20 mouse cellular contexts compared by ENCODE assay signal in genomic region chr2:32058241-32058640, GRCm38 (mm10). TPM values are rescaled to one million over a fixed set of nuclear protein-coding genes. Genes with fewer than 3 reads are reported as not detected.
DNase-seq lines count a peak whose midpoint lies in the region; ATAC-seq and TF ChIP-seq lines count a peak whose summit lies in the region.
"Had no signal": no experiment of that assay in that cellular context is flagged by ENCODE, and none has a peak within 500 bp of the region (broad histone marks: within the 10 kb centered on the region; RNA-seq: fewer than 3 reads in every experiment).

No protein-coding gene starts in this region.

- H3K9ac ChIP-seq in heart, embryonic 12.5 days = no peak overlapping the region
- H3K9ac ChIP-seq in heart, postnatal 0 days (replicated peaks; ENCODE audit: low read depth, low read length) = no peak overlapping the region
- H3K9ac ChIP-seq: embryonic facial prominence, embryonic 13.5 days; forebrain, embryonic 12.5 days; hindbrain, embryonic 12.5 days had no signal

- H3K27me3 ChIP-seq in heart, embryonic 12.5 days (replicated peaks) = no peaks in the 10 kb centered on the region
- no peaks in the 10 kb centered on the region for H3K27me3 ChIP-seq in heart, postnatal 0 days (ENCODE audit: control insufficient read depth, insufficient read depth, low read length)
- H3K27me3 ChIP-seq: embryonic facial prominence, embryonic 13.5 days; forebrain, embryonic 12.5 days had no signal

- no peak for TF ChIP-seq EP300 in heart, postnatal 0 days (IDR thresholded peaks at IDR 0.05; ENCODE audit: low read depth)

- peaks cover 7% of the 10 kb centered on the region; the same call in 1 of the 2 replicates for H3K36me3 ChIP-seq in heart, embryonic 12.5 days
- H3K36me3 ChIP-seq in heart, postnatal 0 days (replicated peaks; ENCODE audit: control insufficient read depth, insufficient read depth, low read length) = no peaks in the 10 kb centered on the region; the same call in 1 of the 2 replicates

- no peaks in the 10 kb centered on the region for H3K9me3 ChIP-seq in heart, embryonic 12.5 days (replicated peaks)
- no peaks in the 10 kb centered on the region for H3K9me3 ChIP-seq in heart, postnatal 0 days (replicated peaks; ENCODE audit: control insufficient read depth, low read length)
- H3K9me3 ChIP-seq: embryonic facial prominence, embryonic 13.5 days; forebrain, embryonic 12.5 days; hindbrain, embryonic 12.5 days had no signal

- intact Hi-C loops in heart, postnatal 14 days (cut with DNase I) = no loop called here

- H3K27ac ChIP-seq in heart, embryonic 12.5 days (ENCODE audit: poor library complexity, severe bottlenecking) = peak overlapping the region; percentile 91; the same call in 1 of the 2 replicates
- H3K27ac ChIP-seq in heart, postnatal 0 days (ENCODE audit: low read depth) = peak overlapping the region; percentile 38; the same call in 1 of the 2 replicates
- H3K27ac ChIP-seq: embryonic facial prominence, embryonic 13.5 days; forebrain, embryonic 12.5 days; hindbrain, embryonic 12.5 days had no signal

- H3K4me2 ChIP-seq in heart, embryonic 12.5 days = no peak overlapping the region
- no peak overlapping the region for H3K4me2 ChIP-seq in heart, postnatal 0 days (ENCODE audit: low read depth, low read length)
- H3K4me2 ChIP-seq: embryonic facial prominence, embryonic 13.5 days; forebrain, embryonic 12.5 days; hindbrain, embryonic 12.5 days had no signal

- 82% methylated on average over 9 of the region's 9 CpGs for WGBS in heart, embryonic 12.5 days
- 92% methylated on average over 9 of the region's 9 CpGs for WGBS in heart, postnatal 0 days

- no peak for ATAC-seq in heart, embryonic 12.5 days (ENCODE audit: insufficient number of reproducible peaks, low FRiP score)
- ATAC-seq in heart, postnatal 0 days (ENCODE audit: insufficient read depth, low read depth) = no peak
- ATAC-seq: forebrain, embryonic 16.5 days; hindbrain, embryonic 16.5 days; inflammation-experienced regulatory T-cells, adult 6 months; intestine, postnatal 0 days had no signal

- no peak overlapping the region for H3K4me3 ChIP-seq in heart, embryonic 12.5 days
- H3K4me3 ChIP-seq in heart, postnatal 0 days (ENCODE audit: low read depth, low read length) = no peak overlapping the region
- H3K4me3 ChIP-seq: embryonic facial prominence, embryonic 13.5 days; forebrain, embryonic 12.5 days; hindbrain, embryonic 12.5 days had no signal

- DNase-seq in heart, adult 9 months (ENCODE audit: low spot score in 2 of 2) = no peak
- no peak for DNase-seq in heart, postnatal 0 days (ENCODE audit: low spot score)
- DNase-seq in heart, postnatal 14 days = no peak
- DNase-seq in thymus, postnatal 25 days = peak; percentile 58
- DNase-seq in thymus, adult 18-20 months = no peak
- no peak for DNase-seq in urinary bladder, postnatal 14 days (ENCODE audit: low spot score)
- DNase-seq: adrenal gland, adult 2 months; adrenal gland, postnatal 25 days; cerebellum, adult 18-20 months; cerebellum, adult 9-11 months; cerebellum, postnatal 36 days; gastrocnemius, postnatal 10 days had no signal

- peaks cover 90% of the 10 kb centered on the region for H3K4me1 ChIP-seq in heart, embryonic 12.5 days (replicated peaks)
- H3K4me1 ChIP-seq in heart, postnatal 0 days (ENCODE audit: control insufficient read depth, insufficient read depth) = peaks cover 47% of the 10 kb centered on the region

- no peak for TF ChIP-seq CTCF in heart, postnatal 0 days (IDR thresholded peaks at IDR 0.05; ENCODE audit: low read depth)

RNA-seq across cellular contexts. Expression of gene Fam78a, which starts 26.4 kb away (rescaled TPM):
- polyA plus RNA-seq in heart, embryonic 12.5 days (2016; fragmentation: Nextera tagmentation; extraction: Ambion mirVana) = 48.1 and 50.7 TPM in 2 replicates
- 28.7 and 34.9 TPM in 2 replicates for total RNA-seq in heart, postnatal 0 days (2014; rRNA removed; ENCODE audit: low replicate concordance)
- 14.6 and 18.0 TPM in 2 replicates for polyA plus RNA-seq in heart, postnatal 0 days (2015; fragmentation: Nextera tagmentation; extraction: Ambion mirVana)
- total RNA-seq in heart, postnatal 14 days (2021) = 10 to 100 TPM; 22.8 to 23.9 TPM

RNA-seq across cellular contexts. Expression of gene Plpp7, which starts 37.1 kb away (rescaled TPM):
- polyA plus RNA-seq in heart, embryonic 12.5 days (2016; fragmentation: Nextera tagmentation; extraction: Ambion mirVana) = 11.4 and 13.6 TPM in 2 replicates
- total RNA-seq in heart, postnatal 0 days (2014; rRNA removed; ENCODE audit: low replicate concordance) = 30.7 and 56.3 TPM in 2 replicates
- polyA plus RNA-seq in heart, postnatal 0 days (2015; fragmentation: Nextera tagmentation; extraction: Ambion mirVana) = 23.4 and 24.0 TPM in 2 replicates
- total RNA-seq in heart, postnatal 14 days (2021) = 10 to 100 TPM; 26.1 to 30.9 TPM
- polyA plus RNA-seq: inflammation-experienced regulatory T-cells, adult 6 months had no signal
